Mouse (Mus musculus) ES-E14 (cell line): ENCODE measurements around the gene Sh2b1. TPM values are rescaled to one million over a fixed set of nuclear protein-coding genes. Genes with fewer than 3 reads are reported as not detected.

ENCODE experiments used
- DNase-seq: peaks from one replicate; pipeline ENCODE4 v3.0.0-alpha.2; 2013; ENCODE audit warnings: low read depth, low spot score
- H3K27ac ChIP-seq: 2 replicates; pipeline ENCODE4 v1.5.1; 2012; ENCODE audit warnings: low read depth, mild to moderate bottlenecking, low read length, moderate library complexity, mixed read lengths; ENCODE audit not compliant: poor library complexity, insufficient read depth, severe bottlenecking
- H3K36me3 ChIP-seq: 2 replicates; pipeline ENCODE4 v1.6.1; 2012; ENCODE audit warnings: mild to moderate bottlenecking, low read length, moderate library complexity, mixed read lengths; ENCODE audit not compliant: control insufficient read depth, poor library complexity, insufficient read depth, severe bottlenecking
- H3K4me1 ChIP-seq, 2 experiments: fragments of 150-350 bp in 1 of 2; sonication (generic) in 1 of 2; 2 replicates each; pipeline ENCODE4 v1.6.1; 2012; ENCODE audit warnings: low read length in 2 of 2, mild to moderate bottlenecking in 1 of 2, mixed read lengths in 1 of 2; ENCODE audit not compliant: control insufficient read depth in 2 of 2, insufficient read depth in 2 of 2, poor library complexity in 1 of 2
- H3K4me3 ChIP-seq, 2 experiments: fragments of 150-350 bp in 1 of 2; sonication (generic) in 1 of 2; 2 replicates each; pipeline ENCODE4 v1.5.1; 2012; ENCODE audit warnings: low read length in 2 of 2, low read depth in 1 of 2, mild to moderate bottlenecking in 1 of 2, mixed read lengths in 1 of 2; ENCODE audit not compliant: insufficient read depth in 1 of 2, poor library complexity in 1 of 2, severe bottlenecking in 1 of 2
- H3K9ac ChIP-seq: 2 replicates; pipeline ENCODE4 v1.6.1; 2012; ENCODE audit warnings: low read depth, mild to moderate bottlenecking, low read length, mixed read lengths; ENCODE audit not compliant: poor library complexity, insufficient read depth, severe bottlenecking
- H3K9me3 ChIP-seq: fragments of 150-350 bp; sonication (generic); 2 replicates; pipeline ENCODE4 v1.6.1; 2012; ENCODE audit warnings: low read depth, mild to moderate bottlenecking, low read length; ENCODE audit not compliant: control insufficient read depth, insufficient read depth
- CHD2 ChIP-seq: IDR thresholded peaks from 2 replicates; pipeline ENCODE4 v1.6.1; 2014; ENCODE audit warnings: mild to moderate bottlenecking, low read depth, low read length, inconsistent platforms
- HCFC1 ChIP-seq: IDR thresholded peaks from 2 replicates; pipeline ENCODE4 v1.6.1; 2012; ENCODE audit warnings: low read length, inconsistent platforms, borderline replicate concordance; ENCODE audit not compliant: insufficient read depth
- MAFK ChIP-seq: IDR thresholded peaks from 2 replicates; pipeline ENCODE4 v1.6.1; 2014; ENCODE audit warnings: mild to moderate bottlenecking, low read depth, low read length, inconsistent platforms; ENCODE audit not compliant: insufficient read depth
- ZC3H11A ChIP-seq: IDR thresholded peaks from 2 replicates; pipeline ENCODE4 v1.6.1; 2012; ENCODE audit warnings: low read depth, mild to moderate bottlenecking, inconsistent platforms, low read length, borderline replicate concordance
- ZNF384 ChIP-seq: IDR thresholded peaks from 2 replicates; pipeline ENCODE4 v1.6.1; 2012; ENCODE audit warnings: low read depth, low read length, inconsistent platforms
- in situ Hi-C, 2 experiments: fragments of 600-800 bp; cut with MboI; formaldehyde crosslinking; loops; one replicate each; pipeline ENCODE4 v1.15.1; 2025; ENCODE audit warnings: low sequenced_read_pairs in 2 of 2, inconsistent platforms in 1 of 2; ENCODE audit not compliant: unreplicated experiment in 2 of 2
- total RNA-seq: library from RNA; depleted of rRNA; stranded (reverse); fragments of 300-350 nt; gene quantifications from 2 replicates; pipeline ENCODE4 v1.2.3, GENCODE M21; 2012

Gene Sh2b1
- total RNA-seq, 1 experiment: 20.3 TPM

DNA sequence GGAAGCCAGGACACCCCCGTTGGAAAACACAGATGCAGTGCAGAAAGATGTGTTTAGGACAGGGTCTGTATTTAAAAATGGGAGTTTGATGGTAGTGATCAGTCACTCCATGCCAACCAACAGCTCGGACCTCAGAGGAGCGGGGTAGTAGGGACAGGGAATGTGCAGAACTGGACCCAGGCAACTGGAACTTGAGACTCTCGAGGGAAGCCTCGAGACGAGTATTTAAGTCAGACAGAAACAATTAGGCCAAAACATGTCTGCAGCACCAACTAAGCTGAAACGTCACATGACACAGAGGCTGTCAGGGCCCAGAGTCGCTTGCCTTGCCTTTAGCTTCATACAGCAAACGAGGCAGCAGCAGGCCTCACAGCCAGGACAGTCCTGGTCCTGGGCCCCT, 9.1 kb downstream of the Sh2b1 start:
- no peak for TF ChIP-seq HCFC1
- in situ Hi-C loops: no loop called here
- Histone ChIP-seq H3K9ac (no peak overlapping the region), H3K27ac (no peak overlapping the region), H3K4me1 (peaks cover 3 to 40% of the 10 kb centered on the region in 2 experiments; a peak in 3 of 4 replicates), H3K4me3 (no peak overlapping the region), H3K9me3 (no peaks in the 10 kb centered on the region), H3K36me3 (peaks cover 36% of the 10 kb centered on the region)
- DNase-seq: no peak

DNA sequence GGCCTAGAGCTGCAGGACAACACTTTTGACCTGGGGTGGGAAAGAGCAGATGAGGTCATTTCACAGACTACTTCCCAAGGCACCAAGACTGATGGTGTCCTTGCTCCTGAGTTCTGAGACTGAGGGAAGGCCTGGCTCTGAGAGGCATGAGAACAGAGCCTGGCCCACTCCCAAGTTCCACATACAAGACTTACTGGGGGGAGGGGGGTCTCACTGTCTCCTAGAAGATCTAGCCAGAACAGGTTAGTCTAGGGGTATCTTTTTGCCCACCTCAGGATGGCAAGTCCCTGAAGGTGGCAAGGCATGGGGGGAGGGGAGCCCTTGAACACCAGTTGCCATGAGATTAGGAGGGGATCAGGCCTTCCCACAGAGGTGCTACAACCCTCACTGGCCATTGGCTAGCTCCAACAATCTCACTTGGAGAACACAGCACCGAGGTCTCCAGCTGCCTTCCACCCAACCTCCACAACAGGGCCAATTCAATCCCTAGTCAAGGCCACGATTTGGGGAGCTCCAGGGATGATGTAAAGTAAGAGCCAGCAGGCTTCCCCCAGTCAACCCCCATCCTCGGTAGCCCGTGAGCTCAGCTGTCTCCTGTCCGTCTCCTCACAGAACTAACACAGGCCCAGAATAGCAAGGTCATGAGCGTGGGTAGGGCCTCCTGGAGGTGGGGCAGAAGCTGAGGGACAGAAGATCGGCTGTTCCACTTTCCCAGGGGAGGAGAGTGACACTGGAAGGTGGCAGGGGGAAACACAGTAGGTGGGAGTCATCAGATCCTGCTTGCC, 9.8 kb downstream of the Sh2b1 start:
- H3K4me1 ChIP-seq: peaks cover 3 to 43% of the 10 kb centered on the region in 2 experiments; a peak in 3 of 4 replicates
- in situ Hi-C loops: no loop called here
- no peaks in the 10 kb centered on the region for H3K9me3 ChIP-seq
- no peak overlapping the region for H3K9ac ChIP-seq
- no peak overlapping the region for H3K27ac ChIP-seq
- no peak for DNase-seq
- H3K36me3 ChIP-seq: peaks cover 33% of the 10 kb centered on the region
- no peak overlapping the region for H3K4me3 ChIP-seq
- TF ChIP-seq HCFC1 (no peak), MAFK (no peak), CHD2 (no peak), ZC3H11A (no peak)

DNA sequence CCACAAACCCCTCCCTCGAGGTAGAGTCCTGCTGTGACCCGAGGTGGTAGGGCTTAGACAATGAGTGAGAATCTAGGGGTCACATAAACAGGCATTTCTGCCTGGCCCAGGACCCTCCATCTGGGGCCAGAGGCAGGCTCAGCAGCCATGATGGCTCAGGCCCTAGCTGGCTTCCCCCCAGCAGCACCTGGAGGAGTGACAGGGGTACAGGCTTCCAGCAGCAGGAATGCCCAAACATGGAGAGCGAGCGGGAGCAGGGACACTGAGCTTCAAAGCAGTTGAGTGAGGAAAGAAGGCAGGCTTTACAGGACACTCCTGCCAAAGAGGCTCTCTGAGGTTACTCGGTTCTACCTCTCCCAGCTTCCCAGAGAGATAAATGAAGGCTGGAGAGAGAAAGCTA, 10.4 kb downstream of the Sh2b1 start:
- Histone ChIP-seq H3K36me3 (peaks cover 29% of the 10 kb centered on the region), H3K9ac (no peak overlapping the region), H3K9me3 (no peaks in the 10 kb centered on the region), H3K4me1 (peaks cover 3 to 43% of the 10 kb centered on the region in 2 experiments; a peak in 3 of 4 replicates), H3K27ac (no peak overlapping the region), H3K4me3 (no peak overlapping the region)
- TF ChIP-seq HCFC1 (no peak), ZC3H11A (no peak), ZNF384 (no peak), CHD2 (no peak), MAFK (no peak)
- no peak for DNase-seq
- in situ Hi-C loops: no loop called here

DNA sequence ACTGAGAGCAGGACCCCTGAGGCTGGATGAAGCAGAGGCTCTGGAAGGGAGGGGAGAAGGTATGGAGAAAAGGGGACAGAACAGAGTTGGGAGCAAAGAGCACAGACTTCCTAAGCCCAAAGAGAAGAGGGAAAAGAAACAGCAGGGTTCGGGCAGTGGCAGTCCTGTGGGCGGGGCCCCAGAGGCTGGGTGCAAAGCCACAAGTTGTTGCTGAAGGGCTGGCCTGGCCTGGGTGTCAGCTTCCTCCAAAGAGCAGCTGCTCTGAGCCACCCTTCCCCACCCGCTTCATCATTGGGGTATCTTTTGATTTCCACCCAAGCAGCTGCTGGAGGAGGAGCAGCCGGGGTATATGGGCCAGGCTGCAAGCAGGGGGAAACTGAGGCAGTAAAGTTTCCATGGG, 11.1 kb downstream of the Sh2b1 start:
- DNase-seq: no peak
- TF ChIP-seq MAFK (no peak), ZC3H11A (no peak), CHD2 (no peak)
- Histone ChIP-seq H3K9me3 (no peaks in the 10 kb centered on the region), H3K9ac (no peak overlapping the region), H3K27ac (no peak overlapping the region), H3K36me3 (peaks cover 23% of the 10 kb centered on the region), H3K4me1 (peaks cover 3 to 43% of the 10 kb centered on the region in 2 experiments; a peak in 3 of 4 replicates), H3K4me3 (no peak overlapping the region)
- in situ Hi-C loops: no loop called here

DNA sequence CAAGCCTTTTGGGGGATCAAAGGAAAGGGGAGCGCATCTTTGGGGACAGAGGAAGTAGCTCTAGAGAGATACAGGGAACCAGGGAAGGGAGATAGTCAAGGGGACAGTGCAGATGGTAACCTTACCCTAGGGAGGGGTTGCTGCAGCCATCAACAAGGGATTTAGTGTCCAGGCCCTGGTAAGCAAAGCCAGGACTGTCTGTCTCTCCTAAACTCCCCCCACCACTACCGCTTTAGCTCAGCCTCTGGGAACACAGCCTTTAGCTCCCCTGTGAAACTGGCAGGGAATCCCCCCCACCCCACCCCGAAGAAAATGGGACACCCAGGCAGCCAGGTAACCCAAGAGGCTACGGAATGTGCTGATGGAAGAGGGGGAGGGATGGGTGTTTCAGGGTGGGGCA, 11.7 kb downstream of the Sh2b1 start:
- no peak overlapping the region for H3K27ac ChIP-seq
- TF ChIP-seq ZNF384 (no peak), MAFK (no peak), ZC3H11A (no peak), CHD2 (no peak), HCFC1 (no peak)
- H3K4me3 ChIP-seq: no peak overlapping the region
- in situ Hi-C loops: no loop called here
- no peaks in the 10 kb centered on the region for H3K9me3 ChIP-seq
- H3K4me1 ChIP-seq: peaks cover 3 to 43% of the 10 kb centered on the region in 2 experiments; a peak in 3 of 4 replicates
- no peak overlapping the region for H3K9ac ChIP-seq
- peaks cover 18% of the 10 kb centered on the region for H3K36me3 ChIP-seq
- DNase-seq: no peak
